Mouse (Mus musculus) intestine, embryonic 14.5 days (tissue): ENCODE measurements around the gene Slc25a18. TPM values are rescaled to one million over a fixed set of nuclear protein-coding genes. Genes with fewer than 3 reads are reported as not detected.

ENCODE experiments used
- ATAC-seq: fragments of 200-750 bp; cut with Nextera tagmentation; replicated peaks from 2 replicates; pipeline ENCODE4 v1.8.0; 2017; ENCODE audit warnings: low read depth, moderate number of reproducible peaks, moderate TSS enrichment, moderate library complexity; ENCODE audit not compliant: low FRiP score, low TSS enrichment
- DNase-seq: peaks from one replicate; pipeline ENCODE4 v3.0.0-alpha.2; 2018; ENCODE audit warnings: low spot score
- H3K27ac ChIP-seq: fragments of 300-500 bp; sonication (generic); 2 replicates; pipeline ENCODE4 v1.5.1; 2014; ENCODE audit warnings: low read depth, mild to moderate bottlenecking, control low read depth
- H3K27me3 ChIP-seq: fragments of 300-500 bp; sonication (generic); replicated peaks from 2 replicates; pipeline ENCODE4 v1.6.1; 2014; ENCODE audit warnings: low read length, control low read depth; ENCODE audit not compliant: control insufficient read depth, insufficient read depth
- H3K36me3 ChIP-seq: fragments of 300-500 bp; sonication (generic); 2 replicates; pipeline ENCODE4 v1.6.1; 2014; ENCODE audit warnings: low read length, control low read depth; ENCODE audit not compliant: control insufficient read depth, insufficient read depth
- H3K4me1 ChIP-seq: fragments of 300-500 bp; sonication (generic); replicated peaks from 2 replicates; pipeline ENCODE4 v1.6.1; 2014; ENCODE audit warnings: low read length, control low read depth, mixed read lengths; ENCODE audit not compliant: control insufficient read depth, insufficient read depth
- H3K4me2 ChIP-seq: fragments of 300-500 bp; sonication (generic); 2 replicates; pipeline ENCODE4 v1.6.1; 2014; ENCODE audit warnings: low read length
- H3K4me3 ChIP-seq: fragments of 300-500 bp; sonication (generic); 2 replicates; pipeline ENCODE4 v1.5.1; 2014; ENCODE audit warnings: low read depth, low read length, control low read depth, mixed read lengths
- H3K9ac ChIP-seq: fragments of 300-500 bp; sonication (generic); 2 replicates; pipeline ENCODE4 v1.6.1; 2014; ENCODE audit warnings: mild to moderate bottlenecking, low read length
- H3K9me3 ChIP-seq: fragments of 300-500 bp; sonication (generic); 2 replicates; pipeline ENCODE4 v1.6.1; 2016; ENCODE audit warnings: low read length, control low read depth; ENCODE audit not compliant: control insufficient read depth
- WGBS: fragments of 180-500 bp; shearing (Covaris S2); extraction: QIAGEN DNeasy Blood & Tissue Kit; methylation state at CpG from one replicate; pipeline ENCODE4 v1.1.7; 2014; 5-methylcytosine and 5-hydroxymethylcytosine counted together
- microRNA-seq: library from miRNA; unstranded; fragments of <30 nt; microRNA quantifications from one replicate; pipeline ENCODE4, GENCODE M21; 2016
- polyA plus RNA-seq: library from polyadenylated mRNA; unstranded; fragments of >200 nt; fragmentation: Nextera tagmentation; extraction: Ambion mirVana; gene quantifications from 2 replicates; pipeline ENCODE4 v1.2.1, GENCODE M21; 2014

Gene Slc25a18
- polyA plus RNA-seq, 1 experiment from 2014 or later, result 0.09 TPM

- no peaks in the 10 kb centered on the region for H3K27me3 ChIP-seq
- no peak for DNase-seq
- 43% methylated on average over 1 of the region's 1 CpGs for WGBS
These were observed 63.8 kb downstream of the Slc25a18 start for GRCm38 (mm10) chr6:120837152-120837530.

GRCm38 (mm10) chr6:120840258-120840657, 66.9 kb downstream of the Slc25a18 start:
- ATAC-seq, result no peak
- H3K27me3 ChIP-seq, result no peaks in the 10 kb centered on the region
- WGBS, result 97% methylated on average over 7 of the region's 7 CpGs

More at GRCm38 (mm10) chr6:120837152-120837530, 63.8 kb downstream of the Slc25a18 start:
- Histone ChIP-seq H3K9me3 (no peaks in the 10 kb centered on the region), H3K4me1 (peaks cover 9% of the 10 kb centered on the region), H3K4me3 (peak overlapping the region; percentile 90), H3K36me3 (no peaks in the 10 kb centered on the region), H3K9ac (peak overlapping the region; percentile 92), H3K27ac (0 out of 2 replicates have a peak overlapping the region, but pooled peaks have one; percentile 95), H3K4me2 (peak overlapping the region; percentile 74)
- no peak for ATAC-seq

GRCm38 (mm10) chr6:120841754-120842153, 68.4 kb downstream of the Slc25a18 start:
- no peak overlapping the region for H3K27ac ChIP-seq
- no peaks in the 10 kb centered on the region for H3K36me3 ChIP-seq
- H3K4me1 ChIP-seq, result peaks cover 9% of the 10 kb centered on the region
- no peak overlapping the region for H3K4me2 ChIP-seq
- DNase-seq, result no peak
- WGBS, result 97% methylated on average over 5 of the region's 5 CpGs
- H3K9me3 ChIP-seq, result no peaks in the 10 kb centered on the region
- H3K27me3 ChIP-seq, result no peaks in the 10 kb centered on the region
- no peak overlapping the region for H3K4me3 ChIP-seq
- no peak for ATAC-seq
- no peak overlapping the region for H3K9ac ChIP-seq

More at GRCm38 (mm10) chr6:120840258-120840657, 66.9 kb downstream of the Slc25a18 start:
- peaks cover 9% of the 10 kb centered on the region for H3K4me1 ChIP-seq
- H3K36me3 ChIP-seq, result no peaks in the 10 kb centered on the region
- H3K4me2 ChIP-seq, result no peak overlapping the region
- no peaks in the 10 kb centered on the region for H3K9me3 ChIP-seq
- H3K27ac ChIP-seq, result no peak overlapping the region
- H3K9ac ChIP-seq, result no peak overlapping the region
- no peak overlapping the region for H3K4me3 ChIP-seq
- DNase-seq, result no peak

Small RNA genes lying within 50 kb of the gene (microRNA-seq; reads per million reads assigned to microRNA genes)
- gene Gm25193, result not detected

Other genes starting within 250 kb of the Slc25a18 start
- gene Hdhd5, start 242.3 kb upstream of the Slc25a18 start, polyA plus RNA-seq, result 13.5 and 13.7 TPM in 2 replicates
- 1.9 and 2.0 TPM in 2 replicates for gene Cecr2, start 107.2 kb upstream of the Slc25a18 start, polyA plus RNA-seq
- gene Atp6v1e1, start 49.2 kb downstream of the Slc25a18 start, polyA plus RNA-seq, result 116 and 117 TPM in 2 replicates
- 27.2 and 27.6 TPM in 2 replicates for gene Bcl2l13, start 62.6 kb downstream of the Slc25a18 start, polyA plus RNA-seq
- gene Bid, start 143.3 kb downstream of the Slc25a18 start, polyA plus RNA-seq, result 25.1 and 26.5 TPM in 2 replicates